Mouse (Mus musculus): ENCODE measurements around the gene Mcm8.

DNA sequence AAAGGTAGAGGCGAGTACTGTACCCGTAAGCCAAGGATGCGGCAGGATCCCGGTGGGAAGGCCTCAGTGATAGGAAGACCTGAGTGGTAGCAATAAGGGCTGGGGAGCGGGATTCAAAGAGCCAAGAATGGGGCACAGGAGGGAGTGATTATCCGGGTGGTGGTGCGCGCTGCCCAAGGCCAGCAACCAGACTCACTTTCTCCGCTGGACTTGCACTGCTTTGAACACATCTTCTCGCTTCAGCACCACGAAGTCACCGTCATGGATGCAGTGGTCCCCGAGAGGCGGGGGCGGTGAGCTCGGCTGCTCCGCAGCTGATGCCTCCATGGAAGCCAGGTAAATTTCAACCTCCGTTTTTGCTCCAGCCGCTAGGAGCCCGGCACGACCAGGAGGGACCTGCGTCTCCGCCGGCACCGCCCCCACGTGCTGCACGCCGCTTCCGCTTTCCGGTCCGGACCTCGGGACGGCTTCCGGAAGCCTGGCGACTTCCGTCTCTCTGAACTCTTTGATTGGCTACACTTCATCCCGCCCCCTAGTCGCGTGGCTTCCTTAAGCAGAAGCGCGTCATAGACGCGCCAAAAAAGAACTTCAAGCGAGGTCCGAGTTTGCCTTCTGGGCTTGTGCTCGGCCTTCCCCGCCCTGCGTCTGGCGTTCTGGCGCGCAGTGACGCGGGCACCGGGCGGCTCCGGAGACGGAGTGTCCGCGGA is at the start of gene Mcm8, which contains the start of gene Trmt6:
- TF ChIP-seq CTCF (IDR thresholded peaks at IDR 0.05) (peak; percentile 50), EP300 (IDR thresholded peaks at IDR 0.05) (peak; percentile 73)
